Mouse (Mus musculus): ENCODE data around the gene Efnb3.

- TF ChIP-seq NRF1 (IDR thresholded peaks at IDR 0.05; ENCODE audit: insufficient read depth, low read depth, low read length, poor library complexity, severe bottlenecking) (no peak), POLR2A (IDR thresholded peaks at IDR 0.05; ENCODE audit: control insufficient read depth in 1 of 2, insufficient read depth in 1 of 2, low read depth in 1 of 2, low read length in 2 of 2, poor library complexity in 1 of 2) (no peak), CTCF (IDR thresholded peaks at IDR 0.05 in 2 of 3, conservative IDR thresholded peaks at IDR 0.05 in 1 of 3; ENCODE audit: control insufficient read depth in 1 of 3, insufficient read depth in 1 of 3, low read depth in 2 of 3, low read length in 3 of 3, poor library complexity in 1 of 3, severe bottlenecking in 1 of 3) (no peak), MAZ (IDR thresholded peaks at IDR 0.05; ENCODE audit: low read depth, low read length) (no peak), ZC3H11A (IDR thresholded peaks at IDR 0.05; ENCODE audit: low read depth, low read length) (no peak), GATA1 (IDR thresholded peaks at IDR 0.05; ENCODE audit: low read depth, low read length) (no peak)
Measured at GRCm38 (mm10) chr11:69551310-69551709, 8.7 kb downstream of the Efnb3 start.

Measured in MEL (cell line).